Mouse (Mus musculus): Measurements from ENCODE around the gene Ank.

Gene Ank

GRCm38 (mm10) chr15:27633941-27634900 is 167.7 kb downstream of the Ank start:
- DNase-seq (ENCODE audit: low spot score) = no peak

GRCm38 (mm10) chr15:27641171-27641570 is 174.7 kb downstream of the Ank start:
- DNase-seq (ENCODE audit: low spot score) = no peak

- no peak for DNase-seq (ENCODE audit: low spot score)
Measured at GRCm38 (mm10) chr15:27642895-27643294, 176.4 kb downstream of the Ank start.
